Mouse (Mus musculus): ENCODE results near the gene Adam33. TPM values are rescaled to one million over a fixed set of nuclear protein-coding genes. Genes with fewer than 3 reads are reported as not detected.

Gene Adam33
- polyA plus RNA-seq, 1 experiment from 2014 or later: 6.5 TPM

DNA sequence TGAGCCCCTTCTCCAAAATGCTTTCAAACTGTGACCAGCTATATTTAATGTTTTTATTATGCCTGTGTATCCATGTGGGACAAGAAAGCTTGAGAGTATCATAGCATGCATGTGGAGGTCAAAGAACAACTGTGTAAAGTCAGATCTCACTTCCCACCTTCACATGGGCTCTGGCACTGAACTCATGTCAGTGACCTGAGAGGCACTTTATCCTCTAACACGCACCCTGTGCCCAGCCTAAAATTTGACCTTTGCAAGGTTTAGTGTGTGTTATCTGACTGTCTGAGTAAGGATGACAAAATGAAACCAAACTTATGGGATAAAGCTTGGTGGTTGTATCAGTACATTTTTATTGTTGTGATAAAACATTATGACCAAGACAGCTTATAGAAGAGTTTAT lies 53.0 kb downstream of the Adam33 start:
- H3K4me2 ChIP-seq (ENCODE audit: low read depth, low read length): no peak overlapping the region
- H3K27me3 ChIP-seq (ENCODE audit: control insufficient read depth, insufficient read depth, low read depth, low read length): no peaks in the 10 kb centered on the region
- H3K4me1 ChIP-seq (replicated peaks; ENCODE audit: control insufficient read depth, insufficient read depth, low read length): no peaks in the 10 kb centered on the region
- 0 out of 2 replicates have a peak, but pooled peaks cover 5% of the 10 kb centered on the region for H3K36me3 ChIP-seq (ENCODE audit: control insufficient read depth, insufficient read depth, low read length)
- no peaks in the 10 kb centered on the region for H3K9me3 ChIP-seq (ENCODE audit: control insufficient read depth, low read length)
- WGBS: 64% methylated on average over 1 of the region's 1 CpGs
- no peak for ATAC-seq (ENCODE audit: low read depth)
- no peak overlapping the region for H3K27ac ChIP-seq (ENCODE audit: low read length)
- no peak overlapping the region for H3K9ac ChIP-seq (ENCODE audit: low read length)
- no peak overlapping the region for H3K4me3 ChIP-seq (ENCODE audit: low read length)

DNA sequence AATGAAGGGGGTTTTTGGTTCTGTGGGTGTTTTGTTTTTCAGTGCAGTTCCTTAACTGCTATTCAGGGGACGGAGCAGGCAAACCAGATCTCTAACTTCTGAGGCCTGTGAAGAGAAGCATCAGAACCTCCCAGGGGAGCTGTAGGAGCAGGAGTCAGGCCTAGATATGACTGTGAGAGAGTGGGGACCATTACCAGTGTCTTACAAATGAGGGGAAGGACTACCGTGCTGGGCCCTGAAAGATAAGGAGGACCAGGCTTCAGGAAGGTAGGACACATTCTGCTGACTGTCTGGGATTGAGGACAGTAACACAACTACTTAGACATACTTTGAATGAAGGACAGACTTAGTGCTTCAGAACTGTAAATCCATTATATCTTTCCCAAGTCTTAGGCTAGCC lies 54.5 kb downstream of the Adam33 start:
- H3K4me2 ChIP-seq (ENCODE audit: low read depth, low read length): no peak overlapping the region
- 81% methylated on average over 2 of the region's 2 CpGs for WGBS
- H3K27me3 ChIP-seq (ENCODE audit: control insufficient read depth, insufficient read depth, low read depth, low read length): no peaks in the 10 kb centered on the region
- H3K9me3 ChIP-seq (ENCODE audit: control insufficient read depth, low read length): no peaks in the 10 kb centered on the region
- H3K9ac ChIP-seq (ENCODE audit: low read length): no peak overlapping the region
- H3K27ac ChIP-seq (ENCODE audit: low read length): no peak overlapping the region
- H3K36me3 ChIP-seq (ENCODE audit: control insufficient read depth, insufficient read depth, low read length): peaks cover 5% of the 10 kb centered on the region
- no peaks in the 10 kb centered on the region for H3K4me1 ChIP-seq (replicated peaks; ENCODE audit: control insufficient read depth, insufficient read depth, low read length)
- ATAC-seq (ENCODE audit: low read depth): no peak
- no peak overlapping the region for H3K4me3 ChIP-seq (ENCODE audit: low read length)

Small RNA genes within 50 kb of the gene (microRNA-seq; reads per million reads assigned to microRNA genes)
- gene Mir6973b: not detected

Other genes starting within 250 kb of the Adam33 start
- 29.3 and 30.8 TPM in 2 replicates for gene 4930402H24Rik, start 157.4 kb downstream of the Adam33 start, polyA plus RNA-seq (2015; fragmentation: Nextera tagmentation; extraction: Ambion mirVana)
- gene Atrn, start 157.3 kb downstream of the Adam33 start, polyA plus RNA-seq (2015; fragmentation: Nextera tagmentation; extraction: Ambion mirVana): 5.0 and 5.8 TPM in 2 replicates
- gene Gfra4, start 20.7 kb downstream of the Adam33 start, polyA plus RNA-seq (2015; fragmentation: Nextera tagmentation; extraction: Ambion mirVana): 8.2 and 9.3 TPM in 2 replicates
- 0.34 and 0.59 TPM in 2 replicates for gene Siglec1, start 23.0 kb upstream of the Adam33 start, polyA plus RNA-seq (2015; fragmentation: Nextera tagmentation; extraction: Ambion mirVana)
- gene Hspa12b, start 63.5 kb upstream of the Adam33 start, polyA plus RNA-seq (2015; fragmentation: Nextera tagmentation; extraction: Ambion mirVana): 16.0 and 17.2 TPM in 2 replicates
- gene Gm11037, start 69.7 kb upstream of the Adam33 start, polyA plus RNA-seq (2015; fragmentation: Nextera tagmentation; extraction: Ambion mirVana): not detected in 2 replicates
- 57.9 and 63.5 TPM in 2 replicates for gene 1700037H04Rik, start 96.3 kb upstream of the Adam33 start, polyA plus RNA-seq (2015; fragmentation: Nextera tagmentation; extraction: Ambion mirVana)
- gene Cenpb, start 116.3 kb upstream of the Adam33 start, polyA plus RNA-seq (2015; fragmentation: Nextera tagmentation; extraction: Ambion mirVana): 8.4 and 9.5 TPM in 2 replicates
- 61.0 TPM in 2 replicates for gene Cdc25b, start 123.1 kb upstream of the Adam33 start, polyA plus RNA-seq (2015; fragmentation: Nextera tagmentation; extraction: Ambion mirVana)
- gene Spef1, start 123.5 kb upstream of the Adam33 start, polyA plus RNA-seq (2015; fragmentation: Nextera tagmentation; extraction: Ambion mirVana): 6.5 and 8.8 TPM in 2 replicates
- gene Ap5s1, start 143.3 kb upstream of the Adam33 start, polyA plus RNA-seq (2015; fragmentation: Nextera tagmentation; extraction: Ambion mirVana): 29.0 and 29.7 TPM in 2 replicates
- gene Mavs, start 170.2 kb upstream of the Adam33 start, polyA plus RNA-seq (2015; fragmentation: Nextera tagmentation; extraction: Ambion mirVana): 20.6 and 22.7 TPM in 2 replicates
- gene Pank2, start 198.7 kb upstream of the Adam33 start, polyA plus RNA-seq (2015; fragmentation: Nextera tagmentation; extraction: Ambion mirVana): 24.5 and 28.4 TPM in 2 replicates

All from lung, embryonic 16.5 days (tissue).